Mouse (Mus musculus) intestine, embryonic 14.5 days (tissue): ENCODE data around the gene Itm2a. TPM values are rescaled to one million over a fixed set of nuclear protein-coding genes. Genes with fewer than 3 reads are reported as not detected.

Source experiments
- ATAC-seq: fragments of 200-750 bp; cut with Nextera tagmentation; replicated peaks from 2 replicates; pipeline ENCODE4 v1.8.0; 2017; ENCODE audit warnings: low read depth, moderate number of reproducible peaks, moderate TSS enrichment, moderate library complexity; ENCODE audit not compliant: low FRiP score, low TSS enrichment
- DNase-seq: peaks from one replicate; pipeline ENCODE4 v3.0.0-alpha.2; 2018; ENCODE audit warnings: low spot score
- H3K27ac ChIP-seq: fragments of 300-500 bp; sonication (generic); 2 replicates; pipeline ENCODE4 v1.5.1; 2014; ENCODE audit warnings: low read depth, mild to moderate bottlenecking, control low read depth
- H3K27me3 ChIP-seq: fragments of 300-500 bp; sonication (generic); replicated peaks from 2 replicates; pipeline ENCODE4 v1.6.1; 2014; ENCODE audit warnings: low read length, control low read depth; ENCODE audit not compliant: control insufficient read depth, insufficient read depth
- H3K36me3 ChIP-seq: fragments of 300-500 bp; sonication (generic); 2 replicates; pipeline ENCODE4 v1.6.1; 2014; ENCODE audit warnings: low read length, control low read depth; ENCODE audit not compliant: control insufficient read depth, insufficient read depth
- H3K4me1 ChIP-seq: fragments of 300-500 bp; sonication (generic); replicated peaks from 2 replicates; pipeline ENCODE4 v1.6.1; 2014; ENCODE audit warnings: low read length, control low read depth, mixed read lengths; ENCODE audit not compliant: control insufficient read depth, insufficient read depth
- H3K4me2 ChIP-seq: fragments of 300-500 bp; sonication (generic); 2 replicates; pipeline ENCODE4 v1.6.1; 2014; ENCODE audit warnings: low read length
- H3K4me3 ChIP-seq: fragments of 300-500 bp; sonication (generic); 2 replicates; pipeline ENCODE4 v1.5.1; 2014; ENCODE audit warnings: low read depth, low read length, control low read depth, mixed read lengths
- H3K9ac ChIP-seq: fragments of 300-500 bp; sonication (generic); 2 replicates; pipeline ENCODE4 v1.6.1; 2014; ENCODE audit warnings: mild to moderate bottlenecking, low read length
- H3K9me3 ChIP-seq: fragments of 300-500 bp; sonication (generic); 2 replicates; pipeline ENCODE4 v1.6.1; 2016; ENCODE audit warnings: low read length, control low read depth; ENCODE audit not compliant: control insufficient read depth
- WGBS: fragments of 180-500 bp; shearing (Covaris S2); extraction: QIAGEN DNeasy Blood & Tissue Kit; methylation state at CpG from one replicate; pipeline ENCODE4 v1.1.7; 2014; 5-methylcytosine and 5-hydroxymethylcytosine counted together
- polyA plus RNA-seq: library from polyadenylated mRNA; unstranded; fragments of >200 nt; fragmentation: Nextera tagmentation; extraction: Ambion mirVana; gene quantifications from 2 replicates; pipeline ENCODE4 v1.2.1, GENCODE M21; 2014

The Itm2a gene
- polyA plus RNA-seq, 1 experiment from 2014 or later = 638 TPM

DNA sequence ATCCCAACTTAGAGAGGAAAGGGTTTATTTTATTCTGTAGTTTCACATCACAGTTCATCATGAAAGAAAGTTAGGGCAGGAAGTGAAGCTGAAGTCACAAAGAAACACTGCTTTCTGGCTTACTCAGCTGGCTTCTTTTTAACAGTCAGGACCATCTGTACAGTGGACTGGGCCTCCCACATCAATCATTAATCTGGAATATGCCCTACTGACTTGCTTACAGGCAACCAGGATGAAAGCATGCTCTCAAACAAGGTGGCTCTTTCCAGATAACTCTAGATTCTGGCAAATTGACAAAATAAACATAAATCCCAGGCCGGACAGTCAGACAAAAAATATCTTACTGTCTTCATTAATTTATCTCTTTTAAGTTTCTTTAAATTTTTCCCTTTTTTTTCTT, 27.8 kb downstream of the Itm2a start:
- Histone ChIP-seq H3K27me3 (no peaks in the 10 kb centered on the region), H3K9ac (no peak overlapping the region), H3K36me3 (no peaks in the 10 kb centered on the region), H3K4me1 (no peaks in the 10 kb centered on the region), H3K27ac (no peak overlapping the region), H3K4me3 (no peak overlapping the region), H3K4me2 (no peak overlapping the region), H3K9me3 (no peaks in the 10 kb centered on the region)
- no peak for DNase-seq
- 39% methylated on average over 1 of the region's 1 CpGs for WGBS
- no peak for ATAC-seq

Other genes starting within 250 kb of the Itm2a start
- gene Gpr174, start 147.5 kb downstream of the Itm2a start, polyA plus RNA-seq = 0.08 TPM in 1 of 2 replicates, not detected in the other